Mouse (Mus musculus): ENCODE measurements around the gene Gm43517. TPM values are rescaled to one million over a fixed set of nuclear protein-coding genes. Genes with fewer than 3 reads are reported as not detected.

The Gm43517 gene
- not detected in 2 replicates for polyA plus RNA-seq (2014; fragmentation: Nextera tagmentation; extraction: Ambion mirVana)

DNA sequence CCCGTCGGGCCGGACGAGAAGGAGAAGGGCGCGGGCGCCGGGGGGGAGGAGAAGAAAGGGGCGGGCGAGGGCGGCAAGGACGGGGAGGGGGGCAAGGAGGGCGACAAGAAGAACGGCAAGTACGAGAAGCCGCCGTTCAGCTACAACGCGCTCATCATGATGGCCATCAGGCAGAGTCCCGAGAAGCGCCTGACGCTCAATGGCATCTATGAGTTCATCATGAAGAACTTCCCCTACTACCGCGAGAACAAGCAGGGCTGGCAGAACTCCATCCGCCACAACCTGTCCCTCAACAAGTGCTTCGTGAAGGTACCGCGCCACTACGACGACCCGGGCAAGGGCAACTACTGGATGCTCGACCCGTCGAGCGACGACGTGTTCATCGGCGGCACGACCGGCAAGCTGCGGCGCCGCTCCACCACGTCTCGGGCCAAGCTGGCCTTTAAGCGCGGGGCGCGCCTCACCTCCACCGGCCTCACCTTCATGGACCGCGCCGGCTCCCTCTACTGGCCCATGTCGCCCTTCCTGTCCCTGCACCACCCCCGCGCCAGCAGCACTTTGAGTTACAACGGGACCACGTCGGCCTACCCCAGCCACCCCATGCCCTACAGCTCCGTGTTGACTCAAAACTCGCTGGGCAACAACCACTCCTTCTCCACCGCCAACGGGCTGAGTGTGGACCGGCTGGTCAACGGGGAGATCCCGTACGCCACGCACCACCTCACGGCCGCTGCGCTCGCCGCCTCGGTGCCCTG lies at the start of gene Gm43517:
TSS of gene Gm43517 (plus strand) at position 299 of the 755 bp plus-strand sequence.
- peak within 1 kb of the TSS; percentile 30; the same call in 1 of the 2 replicates for H3K4me3 ChIP-seq (ENCODE audit: low read depth, low read length)
- DNase-seq (ENCODE audit: low spot score) = peak; percentile 69
- 2% methylated on average over 71 of the region's 75 CpGs for WGBS
- peak within 1 kb of the TSS; percentile 46 for H3K4me2 ChIP-seq (ENCODE audit: low read length)
- H3K9me3 ChIP-seq (ENCODE audit: control insufficient read depth, low read length) = no peaks in the 10 kb centered on the region
- peak; percentile 48 for ATAC-seq (replicated peaks; ENCODE audit: low FRiP score, low TSS enrichment, low read depth)
- peaks cover 89% of the 10 kb centered on the region for H3K27me3 ChIP-seq (replicated peaks; ENCODE audit: control insufficient read depth, insufficient read depth, low read length)
- no peaks in the 10 kb centered on the region; the same call in 1 of the 2 replicates for H3K4me1 ChIP-seq (replicated peaks; ENCODE audit: control insufficient read depth, insufficient read depth, low read length)
- H3K36me3 ChIP-seq (ENCODE audit: control insufficient read depth, insufficient read depth, low read length) = no peaks in the 10 kb centered on the region
- H3K27ac ChIP-seq (ENCODE audit: low read depth) = no peak within 1 kb of the TSS
- H3K9ac ChIP-seq (ENCODE audit: low read length) = no peak within 1 kb of the TSS

DNA sequence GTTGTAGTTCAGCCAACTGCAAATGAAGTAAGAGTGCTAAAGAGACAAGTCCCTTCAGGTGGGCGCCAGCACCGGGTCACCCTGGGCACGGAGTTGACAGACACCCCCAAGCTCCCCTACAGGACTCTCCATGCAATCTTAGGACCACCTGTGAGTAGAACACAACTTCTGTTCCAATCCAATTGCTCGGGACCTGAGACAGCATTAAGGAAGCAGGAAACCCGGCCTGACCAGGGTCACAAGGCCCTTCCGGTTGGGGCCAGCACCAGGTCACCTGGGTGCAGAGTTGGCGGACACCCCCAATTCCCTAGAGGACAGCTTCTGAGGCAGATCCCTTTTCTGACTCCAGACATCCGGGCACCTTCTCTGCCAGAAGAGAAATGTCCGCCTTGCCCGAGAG lies 35.3 kb upstream of the Gm43517 start:
- H3K4me3 ChIP-seq (ENCODE audit: low read depth, low read length) = no peak overlapping the region
- no peaks in the 10 kb centered on the region for H3K4me1 ChIP-seq (replicated peaks; ENCODE audit: control insufficient read depth, insufficient read depth, low read length)
- no peak overlapping the region for H3K9ac ChIP-seq (ENCODE audit: low read length)
- 91% methylated on average over 10 of the region's 10 CpGs for WGBS
- H3K27me3 ChIP-seq (replicated peaks; ENCODE audit: control insufficient read depth, insufficient read depth, low read length) = no peaks in the 10 kb centered on the region
- ATAC-seq (replicated peaks; ENCODE audit: low FRiP score, low TSS enrichment, low read depth) = no peak
- no peak overlapping the region for H3K4me2 ChIP-seq (ENCODE audit: low read length)
- no peak for DNase-seq (ENCODE audit: low spot score)
- no peaks in the 10 kb centered on the region for H3K9me3 ChIP-seq (ENCODE audit: control insufficient read depth, low read length)
- no peaks in the 10 kb centered on the region for H3K36me3 ChIP-seq (ENCODE audit: control insufficient read depth, insufficient read depth, low read length)
- no peak overlapping the region for H3K27ac ChIP-seq (ENCODE audit: low read depth)

DNA sequence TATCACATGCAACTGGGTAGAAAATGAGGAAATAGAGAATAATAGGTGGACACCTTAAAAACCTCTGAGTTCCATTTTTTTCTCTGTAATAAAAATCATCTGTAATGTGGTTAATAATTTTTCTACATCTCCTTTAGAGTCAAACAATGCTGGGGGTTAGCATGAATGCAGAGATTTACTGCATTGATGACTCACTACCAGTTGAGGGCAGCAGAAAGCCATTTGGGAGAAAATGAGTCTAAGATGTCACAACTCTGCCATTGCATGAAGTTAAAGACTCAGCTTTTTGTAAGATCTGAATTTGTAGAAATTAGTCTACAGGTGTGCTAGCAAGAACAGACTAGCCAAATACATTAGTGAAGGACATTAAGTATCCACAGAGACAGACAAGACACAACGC lies 16.0 kb upstream of the Gm43517 start:
- Histone ChIP-seq H3K4me1 (replicated peaks; ENCODE audit: control insufficient read depth, insufficient read depth, low read length) (no peaks in the 10 kb centered on the region), H3K4me3 (ENCODE audit: low read depth, low read length) (no peak overlapping the region), H3K9me3 (ENCODE audit: control insufficient read depth, low read length) (no peaks in the 10 kb centered on the region), H3K27ac (ENCODE audit: low read depth) (no peak overlapping the region), H3K9ac (ENCODE audit: low read length) (no peak overlapping the region), H3K27me3 (replicated peaks; ENCODE audit: control insufficient read depth, insufficient read depth, low read length) (peaks cover 40% of the 10 kb centered on the region), H3K36me3 (ENCODE audit: control insufficient read depth, insufficient read depth, low read length) (no peaks in the 10 kb centered on the region), H3K4me2 (ENCODE audit: low read length) (no peak overlapping the region)
- no peak for ATAC-seq (replicated peaks; ENCODE audit: low FRiP score, low TSS enrichment, low read depth)
- no peak for DNase-seq (ENCODE audit: low spot score)
- 68% methylated on average over 1 of the region's 1 CpGs for WGBS

DNA sequence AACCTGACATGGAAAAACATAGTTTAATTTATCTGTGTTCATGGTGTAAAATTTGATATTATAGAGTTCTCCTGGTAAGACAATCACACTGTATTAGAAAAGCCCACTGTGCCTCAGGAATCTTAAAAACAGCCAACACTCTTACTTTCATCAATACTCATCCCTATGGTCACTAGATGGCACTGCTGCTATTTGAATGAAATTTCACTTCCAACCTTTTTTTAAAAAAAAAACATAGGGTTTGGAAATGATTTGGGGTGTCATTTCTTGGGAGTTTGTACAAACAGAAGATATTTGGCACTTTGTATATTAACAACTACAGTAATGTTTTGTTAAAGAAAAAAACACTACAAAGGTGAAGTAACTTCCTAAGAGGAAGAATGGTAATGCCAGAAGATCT lies 12.8 kb upstream of the Gm43517 start:
- H3K4me1 ChIP-seq (replicated peaks; ENCODE audit: control insufficient read depth, insufficient read depth, low read length) = no peaks in the 10 kb centered on the region
- H3K4me3 ChIP-seq (ENCODE audit: low read depth, low read length) = no peak overlapping the region
- no peak overlapping the region for H3K27ac ChIP-seq (ENCODE audit: low read depth)
- no peaks in the 10 kb centered on the region for H3K36me3 ChIP-seq (ENCODE audit: control insufficient read depth, insufficient read depth, low read length)
- no peak overlapping the region for H3K4me2 ChIP-seq (ENCODE audit: low read length)
- H3K9ac ChIP-seq (ENCODE audit: low read length) = no peak overlapping the region
- peaks cover 72% of the 10 kb centered on the region for H3K27me3 ChIP-seq (replicated peaks; ENCODE audit: control insufficient read depth, insufficient read depth, low read length)
- H3K9me3 ChIP-seq (ENCODE audit: control insufficient read depth, low read length) = no peaks in the 10 kb centered on the region
- no peak for ATAC-seq (replicated peaks; ENCODE audit: low FRiP score, low TSS enrichment, low read depth)
- no peak for DNase-seq (ENCODE audit: low spot score)

DNA sequence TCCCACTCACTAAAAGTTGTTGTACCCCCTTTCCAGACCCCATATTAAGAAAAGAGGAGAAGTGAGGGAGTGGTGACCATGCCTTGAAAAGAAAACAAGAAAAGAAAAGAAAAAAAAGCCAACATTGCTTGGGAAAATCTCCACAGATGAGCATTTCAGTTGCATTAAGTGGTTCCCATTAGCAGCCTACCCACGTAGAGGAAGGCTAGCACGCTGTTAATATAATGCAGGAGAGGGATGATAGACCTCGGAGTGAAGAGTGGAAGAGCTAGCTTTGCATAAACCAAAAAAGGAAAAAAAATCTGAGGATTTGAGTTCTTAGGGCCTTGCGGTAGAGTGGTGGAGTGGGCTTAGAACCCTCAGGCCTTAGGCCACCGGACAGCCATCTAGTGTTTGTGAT lies 11.8 kb upstream of the Gm43517 start:
- Histone ChIP-seq H3K4me1 (replicated peaks; ENCODE audit: control insufficient read depth, insufficient read depth, low read length) (no peaks in the 10 kb centered on the region), H3K27me3 (replicated peaks; ENCODE audit: control insufficient read depth, insufficient read depth, low read length) (peaks cover 82% of the 10 kb centered on the region), H3K4me2 (ENCODE audit: low read length) (no peak overlapping the region), H3K36me3 (ENCODE audit: control insufficient read depth, insufficient read depth, low read length) (no peaks in the 10 kb centered on the region), H3K4me3 (ENCODE audit: low read depth, low read length) (no peak overlapping the region), H3K27ac (ENCODE audit: low read depth) (no peak overlapping the region), H3K9ac (ENCODE audit: low read length) (no peak overlapping the region), H3K9me3 (ENCODE audit: control insufficient read depth, low read length) (no peaks in the 10 kb centered on the region)
- 6% methylated on average over 5 of the region's 5 CpGs for WGBS
- ATAC-seq (replicated peaks; ENCODE audit: low FRiP score, low TSS enrichment, low read depth) = no peak
- no peak for DNase-seq (ENCODE audit: low spot score)

DNA sequence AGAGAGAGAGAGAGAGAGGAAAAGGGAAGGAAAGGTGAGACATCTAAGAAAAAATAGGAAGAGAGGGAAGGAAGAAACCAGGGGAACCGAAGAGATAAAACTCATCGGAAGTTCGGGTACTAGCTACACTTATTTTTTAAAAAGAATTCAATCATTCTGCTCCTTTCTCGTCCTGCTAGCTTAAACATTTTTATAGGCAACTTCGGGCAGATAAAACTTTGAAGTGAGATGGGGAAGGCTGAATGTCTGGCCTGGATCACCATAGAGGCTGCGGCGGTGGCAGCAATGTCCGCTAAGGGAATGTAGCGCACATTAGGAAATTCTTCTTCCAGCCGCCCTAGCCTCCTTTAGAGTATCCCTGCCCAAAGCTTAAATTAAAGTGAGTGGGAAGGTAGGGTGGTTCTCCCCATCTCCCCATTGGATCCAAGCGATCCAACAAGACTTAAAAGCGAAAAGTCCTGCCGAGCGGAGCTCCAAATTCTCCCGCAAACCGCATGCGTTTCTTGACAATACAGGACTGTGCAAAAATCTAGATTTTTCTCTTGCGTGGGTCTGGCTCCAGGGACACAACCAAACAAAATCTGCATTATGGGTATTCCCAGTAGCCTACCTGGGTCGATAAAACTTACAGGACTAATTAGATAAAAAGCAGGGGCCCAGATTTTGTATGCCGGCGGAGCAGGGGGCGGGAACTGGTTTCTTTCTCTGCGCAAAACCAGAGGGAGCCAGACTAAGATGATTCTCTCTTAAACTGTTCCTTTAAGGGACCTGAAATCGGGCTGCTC lies 11.0 kb upstream of the Gm43517 start:
- Histone ChIP-seq H3K36me3 (ENCODE audit: control insufficient read depth, insufficient read depth, low read length) (no peaks in the 10 kb centered on the region), H3K4me1 (replicated peaks; ENCODE audit: control insufficient read depth, insufficient read depth, low read length) (no peaks in the 10 kb centered on the region), H3K27ac (ENCODE audit: low read depth) (no peak overlapping the region), H3K4me2 (ENCODE audit: low read length) (peak overlapping the region; percentile 37), H3K9me3 (ENCODE audit: control insufficient read depth, low read length) (no peaks in the 10 kb centered on the region), H3K4me3 (ENCODE audit: low read depth, low read length) (peak overlapping the region; percentile 22; the same call in 1 of the 2 replicates), H3K27me3 (replicated peaks; ENCODE audit: control insufficient read depth, insufficient read depth, low read length) (peaks cover 90% of the 10 kb centered on the region), H3K9ac (ENCODE audit: low read length) (no peak overlapping the region)
- no peak for ATAC-seq (replicated peaks; ENCODE audit: low FRiP score, low TSS enrichment, low read depth)
- 2% methylated on average over 24 of the region's 24 CpGs for WGBS
- peak; percentile 68 for DNase-seq (ENCODE audit: low spot score)

DNA sequence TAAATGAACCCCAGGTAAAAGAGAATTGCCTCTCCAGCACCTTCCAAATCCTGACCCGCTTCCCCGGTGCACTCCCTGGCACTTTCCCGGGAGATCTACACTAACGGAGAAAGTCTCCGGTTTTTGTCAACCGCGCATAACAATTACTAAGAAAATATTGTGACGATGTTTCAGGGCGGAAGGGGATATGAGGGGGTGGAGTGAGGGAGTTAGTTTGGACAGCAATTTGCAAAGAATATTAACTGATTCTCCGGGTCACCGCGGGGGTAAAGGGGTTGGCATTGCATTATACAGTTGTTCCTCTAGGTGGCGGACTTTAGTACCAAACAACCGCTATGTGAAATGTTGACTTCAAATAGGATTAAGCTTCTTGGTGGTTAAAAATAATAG lies 10.4 kb upstream of the Gm43517 start:
- Histone ChIP-seq H3K4me3 (ENCODE audit: low read depth, low read length) (peak overlapping the region; percentile 22), H3K4me1 (replicated peaks; ENCODE audit: control insufficient read depth, insufficient read depth, low read length) (no peaks in the 10 kb centered on the region), H3K9ac (ENCODE audit: low read length) (no peak overlapping the region), H3K4me2 (ENCODE audit: low read length) (peak overlapping the region; percentile 37), H3K36me3 (ENCODE audit: control insufficient read depth, insufficient read depth, low read length) (no peaks in the 10 kb centered on the region), H3K27me3 (replicated peaks; ENCODE audit: control insufficient read depth, insufficient read depth, low read length) (peaks cover 96% of the 10 kb centered on the region), H3K27ac (ENCODE audit: low read depth) (no peak overlapping the region), H3K9me3 (ENCODE audit: control insufficient read depth, low read length) (no peaks in the 10 kb centered on the region)
- peak; percentile 66 for DNase-seq (ENCODE audit: low spot score)
- under 1% methylated on average over 14 of the region's 14 CpGs for WGBS
- ATAC-seq (replicated peaks; ENCODE audit: low FRiP score, low TSS enrichment, low read depth) = no peak

DNA sequence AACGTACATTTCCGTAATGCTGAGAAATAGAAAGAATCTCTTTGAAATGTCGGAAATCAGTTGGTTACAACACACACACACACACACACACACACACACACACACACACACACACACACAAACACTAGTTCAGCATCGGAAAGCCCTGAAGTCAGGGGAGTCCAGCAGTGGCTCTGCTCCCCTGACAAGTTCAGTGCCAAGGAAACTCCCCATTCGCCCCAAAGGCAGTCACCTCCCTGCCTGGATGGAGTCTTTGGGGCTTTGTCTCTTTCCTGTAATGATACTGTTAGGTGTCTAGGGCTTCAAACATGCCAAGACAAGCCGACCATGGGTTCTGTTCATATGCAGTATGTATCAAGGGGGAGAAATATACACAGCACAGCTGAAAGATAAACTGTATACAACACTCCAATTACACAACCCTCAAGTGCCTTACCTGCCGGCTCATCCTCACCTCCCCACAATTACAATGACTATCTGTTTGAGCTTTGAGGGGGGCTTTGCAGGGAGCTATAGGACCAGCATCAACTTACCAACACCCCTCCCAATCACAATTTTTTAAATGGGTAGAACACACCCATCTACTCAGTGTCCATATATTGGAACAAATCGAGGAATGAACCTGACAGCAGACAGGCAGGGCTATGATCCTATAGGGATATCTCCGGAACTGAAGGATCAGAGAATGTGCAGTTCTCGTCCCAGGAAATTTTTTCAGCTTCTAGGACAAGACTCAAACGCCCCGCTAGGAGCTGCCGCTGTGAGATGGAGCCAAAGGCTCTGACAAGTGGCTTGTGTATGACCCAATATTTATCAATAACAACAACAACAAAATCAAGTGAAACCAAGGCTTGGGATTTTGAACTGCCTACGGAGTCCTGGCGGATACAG lies 9.3 kb upstream of the Gm43517 start:
- WGBS = 4% methylated on average over 15 of the region's 15 CpGs
- peaks cover 97% of the 10 kb centered on the region for H3K27me3 ChIP-seq (replicated peaks; ENCODE audit: control insufficient read depth, insufficient read depth, low read length)
- DNase-seq (ENCODE audit: low spot score) (peak; percentile 49), ATAC-seq (replicated peaks; ENCODE audit: low FRiP score, low TSS enrichment, low read depth) (no peak)
- no peaks in the 10 kb centered on the region for H3K9me3 ChIP-seq (ENCODE audit: control insufficient read depth, low read length)
- H3K27ac ChIP-seq (ENCODE audit: low read depth) = no peak overlapping the region
- H3K4me2 ChIP-seq (ENCODE audit: low read length) = no peak overlapping the region
- no peaks in the 10 kb centered on the region for H3K4me1 ChIP-seq (replicated peaks; ENCODE audit: control insufficient read depth, insufficient read depth, low read length)
- H3K4me3 ChIP-seq (ENCODE audit: low read depth, low read length) = no peak overlapping the region
- no peak overlapping the region for H3K9ac ChIP-seq (ENCODE audit: low read length)
- H3K36me3 ChIP-seq (ENCODE audit: control insufficient read depth, insufficient read depth, low read length) = no peaks in the 10 kb centered on the region

Measured in intestine, embryonic 14.5 days (tissue).